Mouse (Mus musculus): ENCODE results near the gene Dlgap1.
"Not testable (repeated sequence)": the region's sequence is repeated elsewhere in the genome, so short reads cannot be mapped to it uniquely, and the experiment has no call there.

Dlgap1 gene

DNA sequence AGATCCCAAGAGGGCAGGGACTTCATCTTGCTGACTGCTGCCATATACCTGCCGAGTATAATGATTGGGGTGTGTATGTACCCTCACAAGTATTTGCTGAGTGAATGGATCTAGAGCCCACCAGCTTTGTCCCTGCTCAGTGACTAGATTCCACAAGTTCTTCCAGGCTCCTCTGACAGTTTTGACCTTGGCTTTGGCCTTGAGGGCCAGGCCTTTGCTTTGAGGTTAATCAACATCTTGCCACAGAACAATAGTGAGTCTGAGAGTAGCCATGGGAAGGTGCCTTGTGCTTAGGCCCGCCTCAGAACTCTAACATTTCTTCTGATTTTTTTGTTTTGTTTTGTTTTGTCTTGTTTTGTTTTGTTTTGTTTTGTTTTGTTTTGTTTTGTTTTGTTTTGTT, 837.7 kb downstream of the Dlgap1 start:
- in situ Hi-C loops (cut with MboI), result no loop called here

DNA sequence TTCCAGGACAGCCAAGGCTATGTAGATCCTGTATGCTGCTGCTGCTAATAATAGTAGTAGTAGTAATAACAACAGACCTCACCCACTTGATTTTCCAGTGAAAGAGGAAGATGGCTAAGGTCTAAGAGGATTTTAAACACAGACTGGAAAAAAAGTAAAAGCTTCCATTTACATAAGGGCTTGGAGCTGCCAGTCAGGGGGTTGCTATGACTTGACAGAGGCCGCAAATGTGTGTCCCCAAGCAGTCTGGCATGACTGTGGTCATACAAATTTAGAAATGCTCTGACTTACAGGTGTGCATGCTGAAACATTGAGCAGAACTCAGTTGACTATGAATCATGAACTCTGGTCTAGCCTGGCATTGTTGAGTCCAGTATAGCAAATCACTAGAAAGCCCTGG, 839.0 kb downstream of the Dlgap1 start:
- in situ Hi-C loops (cut with MboI), result no loop called here

DNA sequence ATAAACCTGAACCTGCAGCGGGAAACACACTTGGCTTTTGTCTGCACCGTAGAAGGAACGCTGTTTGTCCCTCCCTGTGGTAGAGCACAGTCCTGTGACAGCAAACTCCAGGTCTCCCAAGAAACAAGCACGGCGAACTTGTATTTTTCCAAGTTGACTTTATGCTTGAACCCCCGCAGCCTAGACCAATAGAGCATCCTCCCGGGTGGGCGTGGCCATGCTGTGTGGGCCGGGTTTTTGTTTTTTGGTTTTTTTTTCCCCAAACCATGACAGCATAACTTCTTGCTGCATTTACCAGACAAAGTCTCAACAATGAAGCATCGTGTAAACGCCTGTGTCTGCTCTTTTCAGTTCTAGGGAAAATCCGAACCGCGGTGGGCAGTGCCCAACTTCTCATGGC, 840.0 kb downstream of the Dlgap1 start:
- in situ Hi-C loops (cut with MboI), result no loop called here

DNA sequence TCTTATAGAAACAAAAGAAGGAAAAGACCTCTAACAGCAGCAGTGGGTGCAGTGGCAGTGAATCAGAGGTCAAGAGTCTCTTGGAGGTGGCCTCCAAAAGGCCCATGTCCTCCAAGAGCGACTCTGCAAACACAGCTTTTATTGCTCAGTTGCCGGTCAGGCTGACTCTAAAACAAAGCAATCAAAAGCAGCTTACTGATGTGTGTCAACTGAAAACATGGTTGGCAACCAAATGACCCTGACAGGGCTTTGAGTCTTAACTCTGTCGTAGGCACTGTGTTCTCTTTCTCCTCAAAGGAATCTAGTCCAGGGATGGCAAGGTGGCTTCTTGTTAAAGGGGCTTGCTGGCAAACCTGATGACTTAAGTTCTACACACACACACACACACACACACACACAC, 840.9 kb downstream of the Dlgap1 start:
- in situ Hi-C loops (cut with MboI), result no loop called here

DNA sequence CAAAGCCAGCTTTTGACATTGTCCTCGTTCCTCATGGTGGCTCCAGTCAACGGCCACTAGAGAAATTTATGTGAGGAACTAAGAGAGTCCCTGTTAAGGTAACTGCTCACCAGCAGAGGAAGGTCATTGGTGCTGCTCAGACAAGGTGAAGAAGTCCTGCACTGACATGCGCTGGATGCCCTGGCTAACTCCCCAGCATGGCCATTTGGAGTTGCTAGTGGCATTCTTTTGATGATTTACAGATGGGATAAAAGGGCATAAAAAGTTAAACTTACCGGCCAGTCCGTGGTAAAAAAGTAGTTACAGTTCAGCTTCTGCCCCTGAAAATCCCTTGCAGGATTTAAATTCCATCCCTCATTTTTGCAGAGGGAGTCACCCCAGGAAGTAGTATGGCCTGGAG, 841.9 kb downstream of the Dlgap1 start:
- in situ Hi-C loops (cut with MboI), result no loop called here

DNA sequence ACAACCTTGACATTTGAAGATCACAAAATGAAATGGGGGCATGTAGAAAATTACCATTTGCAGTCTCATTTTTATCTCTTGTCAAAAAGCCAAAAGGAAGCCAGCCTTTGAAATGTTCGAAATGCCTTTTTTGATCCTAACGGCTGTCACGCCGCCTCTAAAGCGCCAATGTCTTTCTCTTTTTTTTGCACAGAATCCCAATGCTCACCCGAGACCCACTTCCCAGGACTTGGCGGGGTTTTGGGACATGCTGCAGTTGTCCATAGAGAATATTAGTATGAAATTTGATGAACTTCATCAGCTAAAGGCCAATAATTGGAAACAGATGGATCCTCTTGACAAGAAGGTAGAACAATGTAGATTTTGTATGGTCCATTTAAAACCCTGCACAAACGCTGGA, 846.1 kb downstream of the Dlgap1 start:
- in situ Hi-C loops (cut with MboI), result no loop called here

DNA sequence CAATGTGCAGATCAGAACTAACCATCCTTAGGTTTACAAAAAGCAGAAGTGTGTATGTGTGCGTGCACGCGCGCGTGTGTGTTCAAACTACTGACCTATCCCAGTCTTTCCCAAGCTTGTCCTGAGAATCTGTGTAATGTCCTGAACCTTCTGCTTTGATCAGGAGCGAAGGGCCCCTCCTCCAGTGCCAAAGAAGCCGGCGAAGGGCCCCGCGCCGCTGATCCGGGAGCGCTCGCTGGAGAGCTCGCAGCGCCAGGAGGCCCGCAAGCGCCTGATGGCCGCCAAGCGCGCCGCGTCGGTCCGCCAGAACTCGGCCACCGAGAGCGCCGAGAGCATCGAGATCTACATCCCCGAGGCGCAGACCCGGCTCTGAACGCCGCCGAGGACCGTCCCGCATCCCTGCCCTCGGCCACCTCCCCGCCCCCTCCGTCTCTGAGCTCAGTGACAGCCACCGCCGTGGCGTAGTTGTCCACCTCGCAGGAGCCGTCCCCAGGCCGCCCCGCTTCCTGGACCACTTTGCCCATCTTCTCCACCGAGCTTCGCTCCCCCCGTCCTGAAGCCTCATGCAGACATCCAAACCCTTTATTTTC, 849.1 kb downstream of the Dlgap1 start:
- in situ Hi-C loops (cut with MboI), result no loop called here

DNA sequence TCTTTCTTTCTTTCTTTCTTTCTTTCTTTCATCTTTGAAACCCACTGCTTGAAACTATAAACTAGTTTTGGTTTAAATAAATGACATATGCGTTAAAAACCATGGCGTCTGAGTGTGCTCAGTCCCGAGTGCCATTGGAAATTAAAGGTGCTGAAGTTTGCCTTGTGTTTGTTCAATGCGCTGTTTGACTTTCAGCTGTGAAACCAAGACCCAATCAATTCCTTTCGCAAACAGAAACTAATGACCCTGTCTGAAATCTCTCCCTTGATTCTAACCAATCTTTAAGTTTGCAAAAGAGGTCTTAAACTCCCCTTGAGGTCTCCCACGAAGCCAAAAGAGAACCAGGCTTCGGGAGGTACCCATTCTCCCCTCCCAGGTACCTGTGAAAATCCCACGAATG, 854.2 kb downstream of the Dlgap1 start:
- in situ Hi-C loops (cut with MboI), result no loop called here

DNA sequence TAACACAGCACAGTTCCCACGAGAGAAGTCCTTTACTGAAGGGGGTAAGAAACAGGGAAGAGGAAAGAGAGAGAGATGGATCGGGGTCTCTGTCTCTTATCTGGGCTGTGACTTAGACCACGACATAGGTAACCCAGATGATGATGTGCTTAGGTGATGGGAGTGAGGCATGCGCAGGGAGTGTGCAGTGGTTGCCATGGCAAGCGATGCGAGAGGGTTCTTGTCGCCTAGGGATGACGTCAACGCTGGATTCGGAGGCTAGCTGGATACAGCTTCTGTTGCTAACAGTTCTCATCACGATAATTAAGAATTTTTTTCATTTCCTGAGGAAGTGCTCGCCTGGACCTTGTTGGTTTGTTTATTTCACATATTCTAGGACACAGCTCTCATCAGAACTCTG, 857.4 kb downstream of the Dlgap1 start:
- in situ Hi-C loops (cut with MboI), result no loop called here

DNA sequence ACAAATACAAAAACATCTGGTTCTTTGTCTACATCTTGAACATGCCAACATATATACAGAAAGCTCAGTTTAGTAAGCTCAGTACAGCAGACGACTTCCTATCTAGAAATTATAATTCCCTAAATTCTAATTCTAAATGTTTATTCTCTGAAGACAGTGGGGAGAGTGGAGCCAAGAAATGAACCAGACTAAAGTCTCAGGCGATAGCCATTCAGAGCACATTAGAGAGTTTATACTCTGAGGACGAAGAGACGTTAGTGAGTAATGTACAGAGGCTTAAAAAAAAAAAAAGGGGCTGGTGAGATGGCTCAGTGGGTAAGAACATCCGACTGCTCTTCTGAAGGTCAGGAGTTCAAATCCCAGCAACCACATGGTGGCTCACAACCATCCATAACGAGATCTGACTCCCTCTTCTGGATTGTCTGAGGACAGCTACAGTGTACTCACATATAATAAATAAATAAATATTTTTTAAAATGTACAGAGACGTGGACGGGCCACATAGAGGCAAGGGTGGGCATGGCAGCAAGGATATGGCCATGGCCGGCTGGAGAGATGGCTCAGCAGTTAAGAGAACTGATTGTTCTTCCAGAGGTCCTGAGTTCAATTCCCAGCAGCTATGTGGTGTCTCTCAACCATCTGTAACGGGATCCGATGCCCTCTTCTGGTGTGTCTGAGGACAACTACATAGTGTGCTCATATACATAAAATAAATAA, 858.7 kb downstream of the Dlgap1 start:
- in situ Hi-C loops (cut with MboI), result not testable (repeated sequence)

DNA sequence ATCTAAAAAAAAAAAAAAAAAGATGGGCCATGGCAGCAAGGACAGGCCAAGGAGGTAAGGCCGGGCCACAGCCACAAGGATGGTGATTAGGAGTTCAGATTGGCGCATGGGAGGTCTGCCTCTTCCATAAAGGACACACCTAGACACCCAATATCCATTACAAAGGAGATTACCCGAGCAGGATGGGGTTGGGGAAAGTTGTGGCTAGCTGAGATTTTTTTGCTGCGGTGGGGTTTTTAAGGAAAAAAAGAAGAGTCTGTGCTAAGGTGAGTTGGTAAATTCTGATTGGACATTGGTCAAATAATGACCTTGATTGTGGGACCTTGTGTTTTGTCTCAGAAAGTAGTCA, 859.3 kb downstream of the Dlgap1 start:
- in situ Hi-C loops (cut with MboI), result no loop called here

DNA sequence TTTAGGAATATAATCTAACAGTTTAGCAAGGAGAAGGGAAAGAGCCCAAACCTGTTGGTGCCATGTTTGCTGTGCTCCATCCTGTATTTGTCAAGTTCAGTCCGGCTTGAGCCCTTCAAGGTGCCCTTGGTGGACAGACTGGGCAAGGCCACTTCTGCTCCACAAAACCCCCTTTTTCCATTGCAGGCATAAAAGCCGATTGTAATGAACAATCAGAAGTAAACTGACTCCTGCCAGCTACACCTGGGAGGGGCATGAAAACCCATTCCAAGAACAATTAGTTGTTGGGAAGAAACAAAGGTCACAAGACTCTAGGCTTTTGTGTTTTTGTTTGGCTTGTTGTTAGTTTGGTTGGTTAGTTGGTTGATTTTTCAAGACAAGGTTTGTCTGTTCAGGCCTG, 859.7 kb downstream of the Dlgap1 start:
- in situ Hi-C loops (cut with MboI), result no loop called here

DNA sequence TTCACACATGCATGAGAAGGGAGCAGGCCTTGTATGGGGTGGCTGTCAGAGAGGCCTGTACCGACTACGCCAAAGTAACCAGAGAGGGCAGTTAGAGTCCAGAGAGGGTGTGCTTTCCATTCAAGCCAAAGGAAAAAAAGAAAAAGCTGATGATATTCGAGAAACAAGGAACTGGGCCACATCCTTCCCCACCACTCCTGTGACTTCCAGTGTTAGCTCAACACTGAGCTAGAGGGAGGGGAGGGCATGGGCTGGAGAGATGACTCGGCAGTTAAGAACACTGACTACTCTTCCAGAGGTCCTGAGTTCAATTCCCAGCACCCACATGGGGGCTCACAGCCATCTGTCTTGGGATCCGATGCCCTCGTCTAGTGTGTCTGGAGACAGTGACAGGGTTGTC, 860.3 kb downstream of the Dlgap1 start:
- in situ Hi-C loops (cut with MboI), result no loop called here

DNA sequence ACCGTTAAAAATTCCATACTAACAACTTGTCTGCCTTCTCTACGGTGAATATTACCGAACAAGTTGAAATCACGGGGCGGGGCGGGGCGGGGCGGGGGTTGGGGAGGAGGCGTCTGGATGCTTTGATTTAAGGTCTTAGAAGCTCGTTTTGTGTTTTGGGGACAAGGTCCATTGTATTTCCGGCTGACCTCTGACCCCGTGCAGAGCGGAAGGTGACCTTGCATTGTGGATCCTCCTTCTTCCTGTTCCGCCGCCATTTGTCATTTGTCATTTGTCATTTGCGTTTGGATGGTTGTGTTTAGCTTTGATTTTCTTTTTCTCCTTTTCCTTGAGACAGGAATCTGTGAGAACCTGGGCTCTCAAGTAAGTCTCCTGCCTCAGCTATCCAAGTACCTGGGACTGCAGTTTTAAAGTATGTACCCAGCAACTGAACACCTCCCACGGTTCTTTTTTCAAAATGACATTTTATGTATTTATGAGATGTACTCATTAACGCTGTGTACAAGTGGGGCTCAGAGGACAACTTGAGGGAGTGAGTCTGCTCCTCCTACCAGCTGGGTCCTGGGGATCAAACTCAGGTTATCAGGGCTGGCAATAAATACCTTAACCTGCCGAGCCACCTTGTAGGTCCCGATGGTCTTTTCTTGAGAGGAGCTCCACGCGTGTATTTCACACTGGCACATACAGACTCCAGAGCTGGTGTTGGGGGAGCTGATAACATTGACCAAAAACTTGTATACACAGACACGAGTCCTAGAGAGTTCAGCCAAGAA, 861.3 kb downstream of the Dlgap1 start:
- in situ Hi-C loops (cut with MboI), result no loop called here

DNA sequence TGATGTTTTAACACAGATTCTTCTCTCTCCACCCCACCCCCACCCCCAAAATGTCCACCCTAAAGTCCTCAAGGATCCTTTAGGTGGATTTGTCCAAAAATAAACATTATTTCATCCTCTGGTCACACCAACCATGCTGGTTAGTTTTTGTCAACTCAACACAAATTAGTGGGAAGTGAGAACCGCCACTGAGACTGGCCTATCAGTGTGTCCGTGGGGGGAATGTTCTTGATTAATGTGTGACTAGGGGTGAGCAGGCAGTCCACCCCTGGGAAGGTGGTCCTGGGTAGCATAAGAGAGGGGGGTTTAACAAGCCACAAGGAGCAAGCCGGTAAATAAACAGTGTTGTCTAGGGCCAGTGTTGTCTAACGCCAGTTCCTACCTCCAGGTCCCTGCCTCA, 862.7 kb downstream of the Dlgap1 start:
- in situ Hi-C loops (cut with MboI), result no loop called here

DNA sequence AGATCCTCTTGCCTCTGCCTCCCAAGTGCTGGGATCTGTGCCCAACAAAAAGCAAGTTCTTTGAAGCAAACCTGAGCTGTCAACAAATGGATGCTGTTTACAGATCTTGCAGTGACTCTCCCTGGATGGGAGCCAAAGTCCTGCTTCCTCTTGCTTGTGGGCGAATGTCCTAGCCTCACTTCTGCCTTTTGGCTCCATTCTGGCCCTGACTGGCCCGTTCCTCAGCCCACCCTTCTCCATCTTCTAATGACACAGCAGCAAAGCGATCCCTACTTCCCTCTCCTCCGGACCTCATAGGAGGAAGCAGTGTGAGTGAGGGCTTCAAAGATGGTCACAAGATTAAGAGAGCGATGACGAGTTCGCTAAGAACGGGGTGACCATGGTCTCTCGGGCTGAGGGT, 863.7 kb downstream of the Dlgap1 start:
- in situ Hi-C loops (cut with MboI), result no loop called here

DNA sequence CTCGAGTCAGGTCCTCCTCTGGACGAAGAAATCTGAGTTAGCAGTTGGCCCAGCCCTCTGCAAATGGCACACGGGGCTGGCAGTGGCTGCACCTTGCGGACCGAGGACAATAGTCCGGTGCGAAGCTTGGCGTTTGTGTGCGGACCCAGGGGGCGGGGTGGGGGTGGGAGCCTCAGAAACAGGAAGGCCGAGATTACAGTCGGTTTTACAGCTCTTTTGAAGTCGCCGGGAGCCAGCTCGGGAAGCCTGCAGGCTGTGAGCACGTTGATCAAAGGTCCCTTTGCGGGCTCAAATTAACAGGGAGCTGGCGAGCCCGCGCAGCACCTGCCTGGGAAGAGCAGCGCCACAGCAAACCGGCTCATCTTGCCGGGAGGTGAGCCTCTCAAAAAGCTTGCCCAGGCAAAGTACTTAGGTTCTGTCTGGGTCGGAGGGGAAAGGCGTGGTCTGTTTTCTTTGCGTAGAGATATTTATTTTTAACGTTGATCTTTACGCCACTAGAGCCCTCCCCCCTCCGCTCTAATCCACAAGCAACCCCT, 865.6 kb downstream of the Dlgap1 start:
- in situ Hi-C loops (cut with MboI), result no loop called here

DNA sequence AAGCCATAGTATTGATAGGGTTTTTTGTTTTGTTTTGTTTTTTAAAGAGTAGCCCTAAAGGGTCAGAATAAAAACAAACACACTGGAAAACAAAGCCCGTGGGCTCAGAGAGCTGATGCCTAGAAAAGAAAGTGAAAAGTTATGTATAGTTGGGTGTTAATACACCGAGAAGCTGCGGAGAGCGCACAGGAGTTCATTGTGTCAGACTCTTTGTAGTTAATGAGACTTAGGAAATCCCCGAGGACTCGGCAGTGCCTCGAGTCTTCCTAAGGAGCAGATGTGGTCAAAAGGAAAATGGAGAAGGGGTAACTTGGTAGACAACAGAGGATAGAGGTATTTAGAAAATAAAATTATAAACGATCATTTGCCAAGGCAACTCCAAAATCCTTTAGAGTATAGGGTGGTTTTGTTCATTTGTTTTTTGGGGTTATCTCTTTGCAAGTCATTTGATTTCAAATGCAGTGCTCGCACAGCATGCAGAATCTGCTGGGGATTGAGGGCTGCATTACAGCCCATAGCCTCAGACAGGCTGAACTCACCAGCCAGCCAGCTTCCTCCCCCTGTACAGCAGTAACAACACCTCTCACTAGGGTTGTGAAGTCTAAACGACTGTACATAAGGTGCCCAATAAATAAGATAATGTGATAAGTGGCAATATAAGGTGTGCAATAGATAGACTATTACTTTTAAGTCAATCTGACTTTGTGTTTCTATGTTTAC, 866.4 kb downstream of the Dlgap1 start:
- in situ Hi-C loops (cut with MboI), result no loop called here

DNA sequence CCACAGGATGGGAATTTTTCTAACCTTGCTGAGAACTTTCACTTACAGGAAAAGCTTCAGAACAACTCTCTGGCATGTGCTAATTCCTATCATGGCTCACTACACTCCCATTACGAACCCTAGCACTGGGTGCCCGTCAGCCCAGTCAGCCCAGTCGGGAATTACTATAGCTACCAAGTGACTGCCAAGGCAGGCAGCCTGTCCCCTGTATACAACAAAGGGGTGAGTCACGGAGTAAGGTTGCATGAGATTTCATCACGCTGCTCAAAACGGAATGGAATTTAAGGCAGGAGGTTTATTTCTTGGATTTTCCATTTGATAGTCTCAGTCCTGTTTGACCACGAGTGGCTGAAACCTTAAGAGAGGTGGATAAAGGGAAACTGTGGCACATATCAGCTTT, 867.9 kb downstream of the Dlgap1 start:
- in situ Hi-C loops (cut with MboI), result no loop called here

DNA sequence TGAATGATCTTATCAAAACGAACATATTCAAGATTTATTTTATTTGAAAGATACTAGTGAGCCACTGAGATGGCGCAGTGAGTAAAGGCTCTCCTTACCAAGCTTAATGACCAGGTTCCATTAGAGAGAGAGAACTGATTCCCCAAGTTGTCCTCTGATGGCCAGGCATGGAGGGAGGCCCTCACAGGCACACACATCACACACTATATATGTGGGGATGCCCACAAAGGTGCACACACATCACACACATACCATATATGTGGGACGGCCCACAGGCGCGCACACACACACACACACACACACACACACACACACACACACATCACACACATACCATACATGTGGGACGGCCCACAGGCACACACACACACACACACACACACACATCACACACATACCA, 868.6 kb downstream of the Dlgap1 start:
- in situ Hi-C loops (cut with MboI), result not testable (repeated sequence)

DNA sequence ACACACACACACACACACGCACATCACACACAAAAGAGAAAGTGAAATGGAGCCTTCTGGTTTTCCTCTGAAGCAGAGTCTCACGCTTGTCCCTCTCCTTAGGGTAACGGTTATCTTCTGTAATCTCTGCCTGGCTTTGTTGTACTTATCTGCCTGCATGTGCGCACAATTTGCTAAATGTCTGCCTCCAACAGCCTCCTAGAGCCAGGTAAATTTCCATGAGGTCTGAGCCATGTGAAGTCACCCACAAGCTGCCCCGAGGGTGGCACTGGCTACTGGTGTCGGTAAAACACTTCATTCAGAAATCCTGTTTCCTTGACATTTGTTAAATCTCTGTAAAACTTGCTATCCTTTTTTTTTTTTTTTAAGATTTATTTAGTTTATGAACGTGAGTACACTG, 869.2 kb downstream of the Dlgap1 start:
- in situ Hi-C loops (cut with MboI), result no loop called here

DNA sequence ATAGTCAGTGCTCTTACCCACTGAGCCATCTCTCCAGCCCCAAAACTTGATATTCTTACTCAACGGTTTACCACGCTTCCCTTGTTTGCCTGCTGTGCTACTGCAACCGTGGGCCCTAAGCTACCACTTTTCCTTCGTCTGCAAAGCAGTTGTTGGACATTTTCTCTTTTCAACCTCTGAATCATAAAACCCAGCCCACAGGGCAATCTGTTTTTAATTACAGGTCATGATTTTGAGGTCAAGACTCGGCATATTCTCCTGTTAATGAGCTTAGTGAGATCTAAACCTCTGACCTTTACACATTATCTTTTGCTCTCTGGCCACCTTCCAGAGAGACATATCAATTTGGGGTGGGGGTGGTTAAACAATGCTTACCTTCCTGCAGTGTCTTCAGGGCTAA, 869.7 kb downstream of the Dlgap1 start:
- in situ Hi-C loops (cut with MboI), result no loop called here

DNA sequence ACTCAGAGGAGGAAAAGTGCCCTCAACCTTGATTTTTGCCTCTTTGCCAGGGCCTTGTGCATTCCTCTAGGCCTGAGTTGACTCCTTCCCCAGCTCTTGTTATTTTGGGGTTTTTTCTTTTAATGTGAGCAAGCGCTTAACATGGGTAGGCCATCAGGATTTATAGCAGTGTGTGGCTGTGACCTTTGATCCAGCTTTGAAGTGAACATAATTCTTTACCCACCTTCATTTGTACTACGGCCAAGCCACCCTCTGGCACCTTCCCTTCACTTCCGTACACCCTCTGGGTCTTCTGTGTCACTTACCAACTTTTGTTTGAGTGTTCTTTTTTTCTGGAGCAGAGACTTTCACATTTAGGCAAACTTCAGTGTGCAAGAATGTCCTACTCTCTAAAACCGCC, 874.4 kb downstream of the Dlgap1 start:
- in situ Hi-C loops (cut with MboI), result no loop called here
